Mouse (Mus musculus) right cerebral cortex, postnatal 4 days (tissue): ENCODE measurements around the gene Elmod3.
A peak's percentile ranks its signal among the peaks of the same experiment; 100 is the strongest.

Source experiments
- DNase-seq: peaks from one replicate; pipeline ENCODE4 v3.0.0-alpha.2; 2022

The Elmod3 gene

GRCm38 (mm10) chr6:72608662-72609184, 10.5 kb upstream of the Elmod3 start:
- DNase-seq = no peak

- no peak for DNase-seq
These were observed 9.5 kb upstream of the Elmod3 start for GRCm38 (mm10) chr6:72607676-72608075.

- DNase-seq = no peak
These were observed 8.8 kb upstream of the Elmod3 start for GRCm38 (mm10) chr6:72607060-72607459.

GRCm38 (mm10) chr6:72604066-72604465, 5.9 kb upstream of the Elmod3 start:
- DNase-seq = no peak

GRCm38 (mm10) chr6:72601732-72602131, 3.5 kb upstream of the Elmod3 start:
- DNase-seq = peak; percentile 78

GRCm38 (mm10) chr6:72600771-72601170, 2.6 kb upstream of the Elmod3 start:
- DNase-seq = no peak

- no peak for DNase-seq
These were observed 2.0 kb upstream of the Elmod3 start for GRCm38 (mm10) chr6:72600216-72600615.

- peak; percentile 37 for DNase-seq
These were observed 761 bp upstream of the Elmod3 start for GRCm38 (mm10) chr6:72598791-72599557.

- peak; percentile 26 for DNase-seq
These were observed 934 bp downstream of the Elmod3 start for GRCm38 (mm10) chr6:72597083-72597874.

GRCm38 (mm10) chr6:72593914-72594313, 4.3 kb downstream of the Elmod3 start:
- no peak for DNase-seq

GRCm38 (mm10) chr6:72593011-72593803, 5.0 kb downstream of the Elmod3 start:
- DNase-seq = no peak

GRCm38 (mm10) chr6:72590111-72590510, 8.1 kb downstream of the Elmod3 start:
- DNase-seq = no peak

- DNase-seq = no peak
These were observed 9.9 kb downstream of the Elmod3 start for GRCm38 (mm10) chr6:72588307-72588706.

GRCm38 (mm10) chr6:72586701-72587100, 11.5 kb downstream of the Elmod3 start:
- no peak for DNase-seq

- no peak for DNase-seq
These were observed 14.1 kb downstream of the Elmod3 start for GRCm38 (mm10) chr6:72584154-72584553.

GRCm38 (mm10) chr6:72583211-72583839, 14.9 kb downstream of the Elmod3 start:
- no peak for DNase-seq

GRCm38 (mm10) chr6:72581625-72582382, 16.4 kb downstream of the Elmod3 start:
- DNase-seq = no peak

GRCm38 (mm10) chr6:72576041-72576440, 22.2 kb downstream of the Elmod3 start:
- no peak for DNase-seq

- DNase-seq = no peak
These were observed 26.4 kb downstream of the Elmod3 start for GRCm38 (mm10) chr6:72571826-72572225.

GRCm38 (mm10) chr6:72570644-72571397, 27.4 kb downstream of the Elmod3 start:
- no peak for DNase-seq

GRCm38 (mm10) chr6:72568736-72569135, 29.5 kb downstream of the Elmod3 start:
- no peak for DNase-seq
